Mouse (Mus musculus) liver, postnatal 0 days (tissue): Measurements from ENCODE around the gene Plekhm3. TPM values are rescaled to one million over a fixed set of nuclear protein-coding genes. Genes with fewer than 3 reads are reported as not detected.

ENCODE experiments used
- ATAC-seq: fragments of 200-750 bp; cut with Nextera tagmentation; 2 replicates; pipeline ENCODE4 v1.8.0; 2017; ENCODE audit warnings: mild to moderate bottlenecking, moderate library complexity
- DNase-seq: peaks from one replicate; pipeline ENCODE4 v3.0.0-alpha.2; 2016
- H3K27ac ChIP-seq: fragments of 300-500 bp; sonication (generic); 2 replicates; pipeline ENCODE4 v1.5.1; 2014; ENCODE audit warnings: antibody characterized with exemption, moderate library complexity, mild to moderate bottlenecking, low read depth
- H3K27me3 ChIP-seq: fragments of 300-500 bp; sonication (generic); 2 replicates; pipeline ENCODE4 v1.6.1; 2014; ENCODE audit warnings: low read length, control low read depth, mixed read lengths; ENCODE audit not compliant: insufficient read depth
- H3K36me3 ChIP-seq: fragments of 300-500 bp; sonication (generic); replicated peaks from 2 replicates; pipeline ENCODE4 v1.6.1; 2014; ENCODE audit warnings: mild to moderate bottlenecking, control low read depth, low read length, moderate library complexity, mixed read lengths; ENCODE audit not compliant: insufficient read depth
- H3K4me1 ChIP-seq: fragments of 300-500 bp; sonication (generic); 2 replicates; pipeline ENCODE4 v1.6.1; 2014; ENCODE audit warnings: antibody characterized with exemption, mild to moderate bottlenecking, control low read depth; ENCODE audit not compliant: insufficient read depth
- H3K4me2 ChIP-seq: fragments of 300-500 bp; sonication (generic); 2 replicates; pipeline ENCODE4 v1.6.1; 2014; ENCODE audit warnings: low read depth, mild to moderate bottlenecking, low read length, moderate library complexity, mixed read lengths
- H3K4me3 ChIP-seq: fragments of 300-500 bp; sonication (generic); 2 replicates; pipeline ENCODE4 v1.5.1; 2014; ENCODE audit warnings: low read depth, low read length
- H3K9ac ChIP-seq: fragments of 300-500 bp; sonication (generic); replicated peaks from 2 replicates; pipeline ENCODE4 v1.6.1; 2014; ENCODE audit warnings: mild to moderate bottlenecking, moderate library complexity
- H3K9me3 ChIP-seq: fragments of 300-500 bp; sonication (generic); 2 replicates; pipeline ENCODE4 v1.6.1; 2016; ENCODE audit warnings: mild to moderate bottlenecking, control low read depth, low read length, mixed read lengths
- CTCF ChIP-seq: sonication (generic); IDR thresholded peaks from 2 replicates; pipeline ENCODE4 v1.5.1; 2016; ENCODE audit warnings: antibody characterized with exemption, low read depth
- EP300 ChIP-seq: IDR thresholded peaks from 2 replicates; pipeline ENCODE4 v1.6.1; 2016; ENCODE audit warnings: antibody characterized with exemption, low read depth, mild to moderate bottlenecking
- WGBS: fragments of 180-500 bp; shearing (Covaris S2); extraction: QIAGEN DNeasy Blood & Tissue Kit; methylation state at CpG from one replicate; pipeline ENCODE4 v1.1.7; 2014; ENCODE audit not compliant: insufficient replicate concordance; 5-methylcytosine and 5-hydroxymethylcytosine counted together
- polyA plus RNA-seq: library from polyadenylated mRNA; unstranded; fragments of >200 nt; fragmentation: Nextera tagmentation; extraction: Ambion mirVana; gene quantifications from 2 replicates; pipeline ENCODE4 v1.2.1, GENCODE M21; 2015

Plekhm3 gene
- polyA plus RNA-seq, 1 experiment from 2014 or later, result 1.4 TPM

- Histone ChIP-seq H3K27ac (no peak overlapping the region), H3K36me3 (no peaks in the 10 kb centered on the region), H3K27me3 (no peaks in the 10 kb centered on the region), H3K4me2 (no peak overlapping the region), H3K9ac (no peak overlapping the region), H3K4me3 (no peak overlapping the region), H3K9me3 (no peaks in the 10 kb centered on the region), H3K4me1 (peaks cover 3% of the 10 kb centered on the region; the same call in 1 of the 2 replicates)
- ATAC-seq (no peak), DNase-seq (no peak)
- WGBS, result 82% methylated on average over 12 of the region's 12 CpGs
- TF ChIP-seq CTCF (no peak), EP300 (no peak)
Observed at GRCm38 (mm10) chr1:64924283-64924682, 32.3 kb downstream of the Plekhm3 start.

DNA sequence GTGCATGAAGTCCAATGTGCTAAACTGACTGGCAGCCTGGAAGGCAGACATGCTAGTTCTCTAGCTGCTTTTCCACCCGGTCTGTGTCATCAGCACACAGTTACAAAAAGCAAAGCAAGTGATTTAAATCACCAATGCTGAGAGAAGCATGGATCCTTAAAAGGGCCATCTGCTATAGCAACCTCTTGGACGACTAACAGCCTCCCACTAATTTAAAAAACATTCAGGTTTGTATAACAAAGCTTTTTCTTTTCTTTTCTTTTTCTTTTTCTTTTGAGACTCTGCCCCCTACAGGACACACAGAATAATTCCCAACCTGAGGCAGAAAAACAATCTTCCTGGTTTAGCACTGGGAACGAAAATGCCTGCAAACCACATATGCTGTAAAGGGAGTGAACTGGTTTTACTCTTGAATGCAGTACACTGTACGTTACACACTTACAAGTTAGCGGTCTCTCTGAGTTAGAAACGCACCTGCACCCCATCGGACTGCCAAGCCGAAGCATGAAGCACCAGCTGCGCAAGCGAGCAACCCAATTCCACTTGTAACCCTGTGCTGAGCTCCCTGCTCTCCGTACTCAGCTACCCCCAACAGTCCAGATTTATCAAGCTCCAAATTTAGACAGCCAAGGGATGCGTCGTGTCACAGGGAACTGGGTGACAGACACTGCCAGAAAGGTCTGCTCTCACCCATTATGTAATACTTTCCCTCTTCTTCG, 37.7 kb downstream of the Plekhm3 start:
- no peak overlapping the region for H3K9ac ChIP-seq
- H3K9me3 ChIP-seq, result no peaks in the 10 kb centered on the region
- no peaks in the 10 kb centered on the region for H3K27me3 ChIP-seq
- peak; percentile 61 for TF ChIP-seq CTCF
- TF ChIP-seq EP300, result no peak
- no peak overlapping the region for H3K4me3 ChIP-seq
- no peaks in the 10 kb centered on the region for H3K36me3 ChIP-seq
- 50% methylated on average over 14 of the region's 14 CpGs for WGBS
- H3K27ac ChIP-seq, result no peak overlapping the region
- H3K4me2 ChIP-seq, result peak overlapping the region; percentile 30; the same call in 1 of the 2 replicates
- no peaks in the 10 kb centered on the region for H3K4me1 ChIP-seq
- DNase-seq, result no peak
- ATAC-seq, result 0 out of 2 replicates have a peak, but pooled peaks have one; percentile 17

DNA sequence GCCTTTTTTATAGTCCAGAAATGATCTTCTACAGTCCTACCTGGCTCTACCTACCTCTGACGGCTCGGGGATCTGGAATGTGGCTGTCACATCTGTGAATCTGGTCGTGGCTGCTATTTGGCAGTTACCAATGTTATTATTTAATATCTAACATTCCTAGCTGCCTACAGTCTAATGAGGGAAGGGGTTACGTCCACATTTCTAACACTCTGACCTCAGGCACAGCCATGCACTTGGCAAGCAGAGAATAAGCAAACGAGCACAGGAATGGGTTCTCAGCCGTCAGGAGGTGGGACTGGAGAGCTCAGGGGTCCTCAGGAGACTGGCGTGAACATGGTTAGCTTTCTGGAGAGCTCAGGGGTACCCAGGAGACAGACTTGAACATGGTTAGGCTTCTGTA, 38.7 kb downstream of the Plekhm3 start:
- Histone ChIP-seq H3K4me2 (no peak overlapping the region), H3K4me1 (no peaks in the 10 kb centered on the region), H3K27ac (no peak overlapping the region), H3K4me3 (no peak overlapping the region), H3K9ac (no peak overlapping the region), H3K27me3 (no peaks in the 10 kb centered on the region), H3K36me3 (no peaks in the 10 kb centered on the region), H3K9me3 (no peaks in the 10 kb centered on the region)
- WGBS, result 69% methylated on average over 7 of the region's 7 CpGs
- TF ChIP-seq EP300 (no peak), CTCF (no peak)
- DNase-seq (no peak), ATAC-seq (no peak)

DNA sequence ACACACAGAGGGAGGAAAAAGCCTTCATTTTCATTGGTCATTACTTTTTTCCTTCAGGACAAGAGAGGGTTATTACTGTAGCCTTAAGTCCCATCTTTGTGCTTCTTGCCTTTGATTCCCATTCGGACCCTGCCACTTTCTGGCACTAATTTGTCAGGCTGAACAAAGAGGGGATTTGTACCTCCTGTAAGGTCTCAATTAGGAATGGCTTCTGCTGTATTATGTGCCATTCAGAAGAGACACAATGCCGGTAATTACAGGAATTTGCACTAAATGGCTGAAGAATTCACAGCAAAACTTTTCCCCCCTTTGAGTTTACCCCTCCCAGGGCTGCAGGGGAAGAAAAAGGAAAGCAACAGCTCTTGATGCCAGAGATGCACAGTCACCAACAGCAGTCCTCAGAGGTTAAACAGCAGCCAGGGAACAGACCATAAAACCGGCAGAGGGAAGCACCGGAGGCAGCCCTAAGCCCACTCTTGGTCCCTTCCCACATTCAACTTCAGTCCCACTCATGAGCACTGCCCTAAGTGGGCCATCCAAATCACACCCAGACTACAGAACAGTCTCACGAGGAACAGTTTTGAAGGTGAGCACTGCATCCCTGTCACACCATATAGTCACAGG, 39.6 kb downstream of the Plekhm3 start:
- 70% methylated on average over 5 of the region's 5 CpGs for WGBS
- ATAC-seq, result no peak
- no peaks in the 10 kb centered on the region for H3K4me1 ChIP-seq
- H3K9me3 ChIP-seq, result no peaks in the 10 kb centered on the region
- no peak overlapping the region for H3K27ac ChIP-seq
- TF ChIP-seq CTCF, result no peak
- TF ChIP-seq EP300, result no peak
- no peaks in the 10 kb centered on the region for H3K27me3 ChIP-seq
- H3K4me3 ChIP-seq, result no peak overlapping the region
- no peaks in the 10 kb centered on the region for H3K36me3 ChIP-seq
- H3K9ac ChIP-seq, result no peak overlapping the region
- no peak overlapping the region for H3K4me2 ChIP-seq
- DNase-seq, result no peak

GRCm38 (mm10) chr1:64914356-64914755, 42.3 kb downstream of the Plekhm3 start:
- no peak for TF ChIP-seq EP300
- no peak for TF ChIP-seq CTCF
- DNase-seq (no peak), ATAC-seq (no peak)
- no peak overlapping the region for H3K4me3 ChIP-seq
- no peaks in the 10 kb centered on the region for H3K4me1 ChIP-seq
- no peak overlapping the region for H3K27ac ChIP-seq
- no peak overlapping the region for H3K4me2 ChIP-seq
- no peaks in the 10 kb centered on the region for H3K36me3 ChIP-seq
- no peaks in the 10 kb centered on the region for H3K9me3 ChIP-seq
- H3K9ac ChIP-seq, result no peak overlapping the region
- 85% methylated on average over 3 of the region's 3 CpGs for WGBS
- no peaks in the 10 kb centered on the region for H3K27me3 ChIP-seq

- H3K4me3 ChIP-seq, result no peak overlapping the region
- no peaks in the 10 kb centered on the region for H3K27me3 ChIP-seq
- WGBS, result 63% methylated on average over 2 of the region's 2 CpGs
- no peaks in the 10 kb centered on the region; the same call in 1 of the 2 replicates for H3K4me1 ChIP-seq
- H3K9ac ChIP-seq, result no peak overlapping the region
- no peaks in the 10 kb centered on the region for H3K9me3 ChIP-seq
- no peak overlapping the region for H3K4me2 ChIP-seq
- no peak for TF ChIP-seq EP300
- TF ChIP-seq CTCF, result no peak
- H3K27ac ChIP-seq, result no peak overlapping the region
- DNase-seq (no peak), ATAC-seq (no peak)
- H3K36me3 ChIP-seq, result no peaks in the 10 kb centered on the region
Observed at GRCm38 (mm10) chr1:64907740-64908139, 48.9 kb downstream of the Plekhm3 start.
